Mouse (Mus musculus) duodenum, adult 2 months (tissue): ENCODE data around the gene Usp37. TPM values are rescaled to one million over a fixed set of nuclear protein-coding genes. Genes with fewer than 3 reads are reported as not detected.

Source experiments
- polyA plus RNA-seq: library from polyadenylated mRNA; depleted of rRNA; stranded (reverse); fragments of >200 nt; gene quantifications from 2 replicates; pipeline ENCODE4 v1.2.3, GENCODE M21; 2012; ENCODE audit warnings: low replicate concordance; rRNA removed

Gene Usp37
- polyA plus RNA-seq: 0.98 and 1.5 TPM in 2 replicates

GRCm38 (mm10) chr1:74544184-74544583 is at the start of gene Usp37:
Gene Usp37 (minus strand): TSS chr1:74544284.

GRCm38 (mm10) chr1:74587773-74588445 is 43.8 kb upstream of the Usp37 start, which contains the start of the genes Zfp142 and Bcs1l:
Gene Zfp142 (minus strand): TSS chr1:74588246.
Gene Bcs1l (plus strand): TSS chr1:74588289.

GRCm38 (mm10) chr1:74542451-74542961 is 1.6 kb downstream of the Usp37 start, which contains the start of gene Plcd4:
Gene Plcd4 (plus strand): TSS chr1:74542888.

GRCm38 (mm10) chr1:74505721-74506464 is 38.2 kb downstream of the Usp37 start, which contains the start of gene Cnot9:
Gene Cnot9 (plus strand): TSS chr1:74506058.

GRCm38 (mm10) chr1:74408589-74409504 is 135.2 kb downstream of the Usp37 start, which contains the start of gene Vil1:
Gene Vil1 (plus strand): TSS chr1:74409376.

GRCm38 (mm10) chr1:74390924-74391748 is 152.9 kb downstream of the Usp37 start, which contains the start of gene Ctdsp1:
Gene Ctdsp1 (plus strand): TSS chr1:74391509.

Other genes with a start within 250 kb of the Usp37 start
- 637 and 738 TPM in 2 replicates for gene Tmbim1, start 238.7 kb downstream of the Usp37 start, polyA plus RNA-seq
- 0.18 and 0.21 TPM in 2 replicates for gene Catip, start 182.2 kb downstream of the Usp37 start, polyA plus RNA-seq
- gene Slc11a1, start 169.1 kb downstream of the Usp37 start, polyA plus RNA-seq: 15.9 and 20.9 TPM in 2 replicates
- 96.4 and 165 TPM in 2 replicates for gene Ctdsp1, start 152.8 kb downstream of the Usp37 start, polyA plus RNA-seq
- gene Vil1, start 134.9 kb downstream of the Usp37 start, polyA plus RNA-seq: 136 and 434 TPM in 2 replicates
- gene Cnot9, start 38.2 kb downstream of the Usp37 start, polyA plus RNA-seq: 11.3 and 13.8 TPM in 2 replicates
- 0.08 TPM in 1 of 2 replicates, not detected in the other for gene Plcd4, start 1.4 kb downstream of the Usp37 start, polyA plus RNA-seq
- 5.8 and 7.8 TPM in 2 replicates for gene Zfp142, start 44.0 kb upstream of the Usp37 start, polyA plus RNA-seq
- gene Bcs1l, start 44.0 kb upstream of the Usp37 start, polyA plus RNA-seq: 5.4 and 7.4 TPM in 2 replicates
- gene Rnf25, start 57.1 kb upstream of the Usp37 start, polyA plus RNA-seq: 16.9 and 18.9 TPM in 2 replicates
- gene Stk36, start 57.2 kb upstream of the Usp37 start, polyA plus RNA-seq: 0.85 and 1.4 TPM in 2 replicates
- 8.7 and 10.8 TPM in 2 replicates for gene Ttll4, start 117.5 kb upstream of the Usp37 start, polyA plus RNA-seq
- 8.0 and 32.7 TPM in 2 replicates for gene Cyp27a1, start 169.3 kb upstream of the Usp37 start, polyA plus RNA-seq
- 0.07 and 0.40 TPM in 2 replicates for gene Prkag3, start 204.9 kb upstream of the Usp37 start, polyA plus RNA-seq
- gene Wnt6, start 227.6 kb upstream of the Usp37 start, polyA plus RNA-seq: 2.5 and 11.0 TPM in 2 replicates
- gene Wnt10a, start 247.2 kb upstream of the Usp37 start, polyA plus RNA-seq: 0.11 and 0.44 TPM in 2 replicates